Mouse (Mus musculus): Measurements from ENCODE around the gene Sdr42e1. TPM values are rescaled to one million over a fixed set of nuclear protein-coding genes. Genes with fewer than 3 reads are reported as not detected.
A peak's percentile ranks its signal among the peaks of the same experiment; 100 is the strongest.

The Sdr42e1 gene
- 1.2 and 1.4 TPM in 2 replicates for polyA plus RNA-seq (2015; fragmentation: Nextera tagmentation; extraction: Ambion mirVana)

GRCm38 (mm10) chr8:117673430-117673830, at the start of gene Sdr42e1:
TSS of gene Sdr42e1 (minus strand) at chr8:117673689.
- H3K4me1 ChIP-seq (replicated peaks), result peaks cover 13% of the 10 kb centered on the region
- peaks cover 10% of the 10 kb centered on the region for H3K27me3 ChIP-seq
- no peak within 1 kb of the TSS for H3K27ac ChIP-seq (replicated peaks)
- H3K4me2 ChIP-seq, result peak within 1 kb of the TSS; percentile 65
- H3K4me3 ChIP-seq, result peak within 1 kb of the TSS; percentile 48
- 15% methylated on average over 17 of the region's 17 CpGs for WGBS
- no peaks in the 10 kb centered on the region for H3K9me3 ChIP-seq
- H3K36me3 ChIP-seq, result no peaks in the 10 kb centered on the region
- no peak for ATAC-seq (ENCODE audit: low read depth)
- peak within 1 kb of the TSS; percentile 68 for H3K9ac ChIP-seq

GRCm38 (mm10) chr8:117718152-117718860, 44.8 kb upstream of the Sdr42e1 start:
- ATAC-seq (ENCODE audit: low read depth), result no peak
- no peaks in the 10 kb centered on the region for H3K9me3 ChIP-seq
- H3K4me1 ChIP-seq (replicated peaks), result no peaks in the 10 kb centered on the region
- no peaks in the 10 kb centered on the region for H3K27me3 ChIP-seq
- H3K9ac ChIP-seq, result no peak overlapping the region
- WGBS, result 85% methylated on average over 14 of the region's 14 CpGs
- H3K4me2 ChIP-seq, result no peak overlapping the region
- no peaks in the 10 kb centered on the region for H3K36me3 ChIP-seq
- no peak overlapping the region for H3K4me3 ChIP-seq
- no peak overlapping the region for H3K27ac ChIP-seq (replicated peaks)

- no peak overlapping the region for H3K27ac ChIP-seq (replicated peaks)
- H3K9me3 ChIP-seq, result no peaks in the 10 kb centered on the region
- no peak for ATAC-seq (ENCODE audit: low read depth)
- no peak overlapping the region for H3K9ac ChIP-seq
- no peak overlapping the region for H3K4me2 ChIP-seq
- H3K27me3 ChIP-seq, result no peaks in the 10 kb centered on the region
- H3K36me3 ChIP-seq, result no peaks in the 10 kb centered on the region
- H3K4me3 ChIP-seq, result no peak overlapping the region
- 78% methylated on average over 5 of the region's 5 CpGs for WGBS
- no peaks in the 10 kb centered on the region for H3K4me1 ChIP-seq (replicated peaks)
Observed at GRCm38 (mm10) chr8:117715896-117716295, 42.4 kb upstream of the Sdr42e1 start.

GRCm38 (mm10) chr8:117714604-117715003, 41.1 kb upstream of the Sdr42e1 start:
- Histone ChIP-seq H3K27ac (replicated peaks) (no peak overlapping the region), H3K4me1 (replicated peaks) (no peaks in the 10 kb centered on the region), H3K36me3 (no peaks in the 10 kb centered on the region), H3K9me3 (no peaks in the 10 kb centered on the region), H3K4me2 (no peak overlapping the region), H3K4me3 (no peak overlapping the region), H3K27me3 (no peaks in the 10 kb centered on the region), H3K9ac (no peak overlapping the region)
- no peak for ATAC-seq (ENCODE audit: low read depth)
- WGBS, result 90% methylated on average over 5 of the region's 5 CpGs

- Histone ChIP-seq H3K9ac (no peak overlapping the region), H3K4me1 (replicated peaks) (no peaks in the 10 kb centered on the region), H3K9me3 (no peaks in the 10 kb centered on the region), H3K36me3 (no peaks in the 10 kb centered on the region), H3K27ac (replicated peaks) (no peak overlapping the region), H3K4me3 (no peak overlapping the region), H3K27me3 (no peaks in the 10 kb centered on the region), H3K4me2 (no peak overlapping the region)
- no peak for ATAC-seq (ENCODE audit: low read depth)
- 49% methylated on average over 5 of the region's 5 CpGs for WGBS
Observed at GRCm38 (mm10) chr8:117712226-117712625, 38.7 kb upstream of the Sdr42e1 start.

GRCm38 (mm10) chr8:117706141-117706540, 32.7 kb upstream of the Sdr42e1 start:
- no peak for ATAC-seq (ENCODE audit: low read depth)
- Histone ChIP-seq H3K4me3 (no peak overlapping the region), H3K27me3 (no peaks in the 10 kb centered on the region), H3K9ac (no peak overlapping the region), H3K9me3 (no peaks in the 10 kb centered on the region), H3K4me1 (replicated peaks) (peaks cover 7% of the 10 kb centered on the region), H3K36me3 (no peaks in the 10 kb centered on the region), H3K4me2 (no peak overlapping the region), H3K27ac (replicated peaks) (no peak overlapping the region)
- WGBS, result 86% methylated on average over 4 of the region's 4 CpGs

- H3K27me3 ChIP-seq, result no peaks in the 10 kb centered on the region
- peaks cover 7% of the 10 kb centered on the region for H3K4me1 ChIP-seq (replicated peaks)
- ATAC-seq (ENCODE audit: low read depth), result no peak
- H3K27ac ChIP-seq (replicated peaks), result no peak overlapping the region
- no peaks in the 10 kb centered on the region for H3K36me3 ChIP-seq
- H3K9ac ChIP-seq, result no peak overlapping the region
- H3K4me2 ChIP-seq, result no peak overlapping the region
- H3K4me3 ChIP-seq, result no peak overlapping the region
- WGBS, result 45% methylated on average over 10 of the region's 10 CpGs
- H3K9me3 ChIP-seq, result no peaks in the 10 kb centered on the region
Observed at GRCm38 (mm10) chr8:117702701-117703100, 29.2 kb upstream of the Sdr42e1 start.

GRCm38 (mm10) chr8:117701859-117702258, 28.4 kb upstream of the Sdr42e1 start, which contains the start of gene Hsd17b2:
TSS of gene Hsd17b2 (plus strand) at chr8:117701904.
- peak; percentile 56 for ATAC-seq (ENCODE audit: low read depth)
- Histone ChIP-seq H3K27me3 (no peaks in the 10 kb centered on the region), H3K4me1 (replicated peaks) (peaks cover 7% of the 10 kb centered on the region), H3K4me2 (no peak within 1 kb of the TSS), H3K36me3 (no peaks in the 10 kb centered on the region), H3K4me3 (no peak within 1 kb of the TSS), H3K27ac (replicated peaks) (no peak within 1 kb of the TSS), H3K9ac (0 out of 2 replicates have a peak within 1 kb of the TSS, but pooled peaks have one; percentile 26), H3K9me3 (no peaks in the 10 kb centered on the region)
- 47% methylated on average over 13 of the region's 13 CpGs for whole genome bisulfite sequencing

- no peaks in the 10 kb centered on the region for H3K27me3 ChIP-seq
- H3K36me3 ChIP-seq, result no peaks in the 10 kb centered on the region
- H3K27ac ChIP-seq (replicated peaks), result no peak overlapping the region
- no peaks in the 10 kb centered on the region for H3K9me3 ChIP-seq
- H3K4me1 ChIP-seq (replicated peaks), result peaks cover 7% of the 10 kb centered on the region
- H3K4me3 ChIP-seq, result no peak overlapping the region
- 94% methylated on average over 8 of the region's 8 CpGs for WGBS
- no peak overlapping the region for H3K9ac ChIP-seq
- no peak for ATAC-seq (ENCODE audit: low read depth)
- H3K4me2 ChIP-seq, result no peak overlapping the region
Observed at GRCm38 (mm10) chr8:117701246-117701645, 27.8 kb upstream of the Sdr42e1 start.

GRCm38 (mm10) chr8:117700699-117701098, 27.2 kb upstream of the Sdr42e1 start:
- no peak for ATAC-seq (ENCODE audit: low read depth)
- no peak overlapping the region for H3K4me3 ChIP-seq
- 58% methylated on average over 8 of the region's 8 CpGs for WGBS

GRCm38 (mm10) chr8:117697248-117697647, 23.8 kb upstream of the Sdr42e1 start:
- H3K9ac ChIP-seq, result no peak overlapping the region
- H3K27me3 ChIP-seq, result no peaks in the 10 kb centered on the region
- no peak overlapping the region for H3K27ac ChIP-seq (replicated peaks)
- H3K9me3 ChIP-seq, result no peaks in the 10 kb centered on the region
- 40% methylated on average over 5 of the region's 5 CpGs for WGBS
- H3K36me3 ChIP-seq, result no peaks in the 10 kb centered on the region
- H3K4me2 ChIP-seq, result no peak overlapping the region
- ATAC-seq (ENCODE audit: low read depth), result no peak
- no peak overlapping the region for H3K4me3 ChIP-seq
- peaks cover 7% of the 10 kb centered on the region for H3K4me1 ChIP-seq (replicated peaks)

More at GRCm38 (mm10) chr8:117700699-117701098, 27.2 kb upstream of the Sdr42e1 start:
- no peak overlapping the region for H3K9ac ChIP-seq
- H3K27ac ChIP-seq (replicated peaks), result no peak overlapping the region
- no peaks in the 10 kb centered on the region for H3K36me3 ChIP-seq
- no peaks in the 10 kb centered on the region for H3K9me3 ChIP-seq
- H3K27me3 ChIP-seq, result no peaks in the 10 kb centered on the region
- peaks cover 7% of the 10 kb centered on the region for H3K4me1 ChIP-seq (replicated peaks)
- H3K4me2 ChIP-seq, result no peak overlapping the region

GRCm38 (mm10) chr8:117695636-117696035, 22.1 kb upstream of the Sdr42e1 start:
- Histone ChIP-seq H3K4me2 (no peak overlapping the region), H3K27me3 (no peaks in the 10 kb centered on the region)

GRCm38 (mm10) chr8:117692131-117692530, 18.6 kb upstream of the Sdr42e1 start:
- no peak overlapping the region for H3K9ac ChIP-seq
- H3K4me2 ChIP-seq, result no peak overlapping the region
- H3K4me3 ChIP-seq, result no peak overlapping the region
- no peak overlapping the region for H3K27ac ChIP-seq (replicated peaks)
- WGBS, result 91% methylated on average over 4 of the region's 4 CpGs
- ATAC-seq (ENCODE audit: low read depth), result no peak
- no peaks in the 10 kb centered on the region for H3K4me1 ChIP-seq (replicated peaks)
- H3K9me3 ChIP-seq, result no peaks in the 10 kb centered on the region
- no peaks in the 10 kb centered on the region for H3K36me3 ChIP-seq
- H3K27me3 ChIP-seq, result no peaks in the 10 kb centered on the region

More at GRCm38 (mm10) chr8:117695636-117696035, 22.1 kb upstream of the Sdr42e1 start:
- Histone ChIP-seq H3K4me3 (no peak overlapping the region), H3K36me3 (no peaks in the 10 kb centered on the region), H3K27ac (replicated peaks) (no peak overlapping the region), H3K4me1 (replicated peaks) (no peaks in the 10 kb centered on the region), H3K9ac (no peak overlapping the region), H3K9me3 (no peaks in the 10 kb centered on the region)
- ATAC-seq (ENCODE audit: low read depth), result no peak
- 97% methylated on average over 1 of the region's 1 CpGs for WGBS

All from neural tube, embryonic 13.5 days (tissue).